Mouse (Mus musculus): ENCODE measurements around the gene Ccni. TPM values are rescaled to one million over a fixed set of nuclear protein-coding genes. Genes with fewer than 3 reads are reported as not detected.
A peak's percentile ranks its signal among the peaks of the same experiment; 100 is the strongest.

The Ccni gene
- polyA plus RNA-seq, 1 experiment from 2014 or later, result 35.5 TPM

DNA sequence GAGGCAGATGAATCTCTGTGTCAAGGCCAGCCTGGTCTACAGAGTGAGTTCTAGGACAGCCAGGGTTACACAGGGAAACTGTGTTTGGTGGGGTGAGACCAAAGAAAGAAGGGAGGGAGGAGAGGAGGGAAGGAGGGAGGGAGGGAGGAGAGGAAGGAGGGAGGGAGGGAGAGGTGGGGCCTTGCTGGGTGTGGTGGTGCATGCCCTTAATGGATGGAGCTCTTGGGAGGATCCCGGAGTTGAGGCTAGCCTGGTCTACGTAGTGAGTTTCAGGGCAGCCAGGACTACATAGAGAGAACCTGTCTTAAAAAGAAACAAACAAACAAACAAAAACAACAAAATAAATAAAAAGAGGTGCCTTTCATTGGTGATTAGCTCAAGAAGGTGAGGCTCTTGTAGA is 26.5 kb upstream of the Ccni start:
- H3K4me2 ChIP-seq, result no peak overlapping the region
- H3K9me3 ChIP-seq (replicated peaks), result no peaks in the 10 kb centered on the region
- WGBS (ENCODE audit: insufficient replicate concordance), result 62% methylated on average over 2 of the region's 2 CpGs
- DNase-seq (no peak), ATAC-seq (ENCODE audit: low read depth) (peak; percentile 93)
- H3K9ac ChIP-seq, result no peak overlapping the region
- H3K4me1 ChIP-seq (replicated peaks), result peaks cover 29% of the 10 kb centered on the region
- H3K4me3 ChIP-seq (replicated peaks), result no peak overlapping the region
- no peaks in the 10 kb centered on the region for H3K27me3 ChIP-seq
- peak overlapping the region; percentile 37; the same call in 1 of the 2 replicates for H3K27ac ChIP-seq
- no peaks in the 10 kb centered on the region for H3K36me3 ChIP-seq

DNA sequence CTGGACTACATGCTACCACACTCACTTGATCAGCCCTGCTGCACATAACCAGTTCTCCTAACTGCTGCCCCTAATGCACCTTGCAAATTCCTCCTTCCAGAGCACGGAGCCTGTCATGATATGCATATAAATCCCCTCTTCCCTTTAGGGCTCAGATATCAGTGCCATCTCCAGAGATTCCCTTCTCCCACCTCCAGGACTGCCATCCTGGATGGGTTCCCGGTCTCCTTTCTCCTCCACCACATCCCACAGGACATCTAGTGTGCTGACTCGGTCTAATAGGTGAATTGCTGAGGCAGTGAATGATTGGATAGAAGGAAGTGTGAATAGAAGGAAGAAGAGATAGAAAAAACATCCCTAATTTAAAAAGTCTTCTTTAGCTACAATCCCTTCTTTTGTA is 25.4 kb upstream of the Ccni start:
- H3K4me1 ChIP-seq (replicated peaks), result peaks cover 40% of the 10 kb centered on the region
- no peak overlapping the region for H3K9ac ChIP-seq
- no peaks in the 10 kb centered on the region for H3K9me3 ChIP-seq (replicated peaks)
- H3K27ac ChIP-seq, result no peak overlapping the region
- WGBS (ENCODE audit: insufficient replicate concordance), result 60% methylated on average over 3 of the region's 3 CpGs
- DNase-seq (no peak), ATAC-seq (ENCODE audit: low read depth) (no peak)
- no peak overlapping the region for H3K4me2 ChIP-seq
- H3K36me3 ChIP-seq, result no peaks in the 10 kb centered on the region
- H3K4me3 ChIP-seq (replicated peaks), result no peak overlapping the region
- no peaks in the 10 kb centered on the region for H3K27me3 ChIP-seq

- no peak for ATAC-seq (ENCODE audit: low read depth)
- 45% methylated on average over 2 of the region's 2 CpGs for WGBS (ENCODE audit: insufficient replicate concordance)
- no peaks in the 10 kb centered on the region for H3K9me3 ChIP-seq (replicated peaks)
Measured at GRCm38 (mm10) chr5:93229527-93229926, 23.2 kb upstream of the Ccni start.

GRCm38 (mm10) chr5:93227157-93227556 is 20.9 kb upstream of the Ccni start:
- H3K4me1 ChIP-seq (replicated peaks), result peaks cover 23% of the 10 kb centered on the region
- H3K4me2 ChIP-seq, result peak overlapping the region; percentile 10
- no peak overlapping the region for H3K27ac ChIP-seq
- DNase-seq (peak; percentile 13), ATAC-seq (ENCODE audit: low read depth) (peak; percentile 88)
- H3K4me3 ChIP-seq (replicated peaks), result no peak overlapping the region
- 9% methylated on average over 3 of the region's 3 CpGs for WGBS (ENCODE audit: insufficient replicate concordance)
- no peaks in the 10 kb centered on the region for H3K36me3 ChIP-seq
- no peaks in the 10 kb centered on the region for H3K9me3 ChIP-seq (replicated peaks)
- no peak overlapping the region for H3K9ac ChIP-seq
- peaks cover 4% of the 10 kb centered on the region; the same call in 1 of the 2 replicates for H3K27me3 ChIP-seq

More at GRCm38 (mm10) chr5:93229527-93229926, 23.2 kb upstream of the Ccni start:
- Histone ChIP-seq H3K4me1 (replicated peaks) (peaks cover 41% of the 10 kb centered on the region), H3K36me3 (no peaks in the 10 kb centered on the region), H3K4me3 (replicated peaks) (no peak overlapping the region), H3K27me3 (peaks cover 4% of the 10 kb centered on the region; the same call in 1 of the 2 replicates), H3K4me2 (no peak overlapping the region), H3K9ac (no peak overlapping the region), H3K27ac (no peak overlapping the region)
- DNase-seq, result no peak

- Histone ChIP-seq H3K4me1 (replicated peaks) (peaks cover 23% of the 10 kb centered on the region), H3K4me2 (no peak overlapping the region), H3K4me3 (replicated peaks) (no peak overlapping the region), H3K36me3 (no peaks in the 10 kb centered on the region), H3K9ac (no peak overlapping the region), H3K27ac (no peak overlapping the region), H3K27me3 (peaks cover 4% of the 10 kb centered on the region; the same call in 1 of the 2 replicates), H3K9me3 (replicated peaks) (no peaks in the 10 kb centered on the region)
- WGBS (ENCODE audit: insufficient replicate concordance), result 67% methylated on average over 2 of the region's 2 CpGs
- ATAC-seq (ENCODE audit: low read depth), result no peak
- DNase-seq, result no peak
Measured at GRCm38 (mm10) chr5:93224549-93224948, 18.3 kb upstream of the Ccni start.

- DNase-seq, result no peak
- Histone ChIP-seq H3K4me2 (no peak overlapping the region), H3K36me3 (no peaks in the 10 kb centered on the region), H3K4me1 (replicated peaks) (peaks cover 7% of the 10 kb centered on the region), H3K9me3 (replicated peaks) (no peaks in the 10 kb centered on the region), H3K27ac (no peak overlapping the region), H3K27me3 (peaks cover 4% of the 10 kb centered on the region; the same call in 1 of the 2 replicates), H3K4me3 (replicated peaks) (no peak overlapping the region), H3K9ac (no peak overlapping the region)
- 50% methylated on average over 3 of the region's 3 CpGs for WGBS (ENCODE audit: insufficient replicate concordance)
- ATAC-seq (ENCODE audit: low read depth), result no peak
Measured at GRCm38 (mm10) chr5:93221661-93222060, 15.4 kb upstream of the Ccni start.

DNA sequence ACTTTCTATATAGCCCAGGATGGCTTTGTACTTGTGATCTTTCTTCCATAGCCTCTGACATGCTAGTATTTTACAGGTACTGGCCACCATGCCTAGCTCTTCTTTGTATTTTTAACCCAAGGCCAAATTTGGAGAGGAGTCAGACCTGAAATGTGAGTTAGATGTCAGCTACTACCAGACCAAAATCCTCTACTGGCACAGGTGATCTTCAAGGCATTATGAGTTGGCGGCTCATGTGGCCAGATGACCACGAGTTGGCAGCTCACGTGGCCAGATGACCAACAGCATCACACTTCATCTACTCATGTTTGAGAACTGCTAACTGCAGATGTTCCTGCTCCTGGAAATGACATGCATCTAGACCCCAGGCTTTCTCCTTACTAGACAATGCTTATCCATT is 12.1 kb upstream of the Ccni start:
- H3K4me3 ChIP-seq (replicated peaks), result no peak overlapping the region
- H3K36me3 ChIP-seq, result no peaks in the 10 kb centered on the region
- no peak overlapping the region for H3K4me2 ChIP-seq
- DNase-seq (no peak), ATAC-seq (ENCODE audit: low read depth) (no peak)
- H3K27me3 ChIP-seq, result no peaks in the 10 kb centered on the region
- no peaks in the 10 kb centered on the region for H3K9me3 ChIP-seq (replicated peaks)
- no peak overlapping the region for H3K9ac ChIP-seq
- H3K27ac ChIP-seq, result no peak overlapping the region
- no peaks in the 10 kb centered on the region for H3K4me1 ChIP-seq (replicated peaks)
- WGBS (ENCODE audit: insufficient replicate concordance), result 66% methylated on average over 3 of the region's 3 CpGs

- H3K4me3 ChIP-seq (replicated peaks), result 0 out of 2 replicates have a peak overlapping the region, but pooled peaks have one; percentile 86
- H3K36me3 ChIP-seq, result no peaks in the 10 kb centered on the region
- 83% methylated on average over 1 of the region's 1 CpGs for WGBS (ENCODE audit: insufficient replicate concordance)
- peak overlapping the region; percentile 96; the same call in 1 of the 2 replicates for H3K9ac ChIP-seq
- peaks cover 30% of the 10 kb centered on the region for H3K4me1 ChIP-seq (replicated peaks)
- H3K9me3 ChIP-seq (replicated peaks), result no peaks in the 10 kb centered on the region
- DNase-seq (no peak), ATAC-seq (ENCODE audit: low read depth) (no peak)
- H3K4me2 ChIP-seq, result peak overlapping the region; percentile 75; the same call in 1 of the 2 replicates
- H3K27me3 ChIP-seq, result no peaks in the 10 kb centered on the region
- peak overlapping the region; percentile 6; the same call in 1 of the 2 replicates for H3K27ac ChIP-seq
Measured at GRCm38 (mm10) chr5:93207555-93207954, 1.3 kb upstream of the Ccni start.

GRCm38 (mm10) chr5:93207006-93207348 is 682 bp upstream of the Ccni start:
- peak overlapping the region; percentile 75 for H3K4me2 ChIP-seq
- peak overlapping the region; percentile 94 for H3K27ac ChIP-seq
- DNase-seq, result no peak
- no peaks in the 10 kb centered on the region for H3K27me3 ChIP-seq
- peaks cover 30% of the 10 kb centered on the region for H3K4me1 ChIP-seq (replicated peaks)
- 0 out of 2 replicates have a peak, but pooled peaks have one; percentile 0 for ATAC-seq (ENCODE audit: low read depth)
- 8% methylated on average over 6 of the region's 6 CpGs for WGBS (ENCODE audit: insufficient replicate concordance)
- peak overlapping the region; percentile 96 for H3K9ac ChIP-seq
- peaks cover 3% of the 10 kb centered on the region for H3K36me3 ChIP-seq
- H3K4me3 ChIP-seq (replicated peaks), result peak overlapping the region; percentile 86
- H3K9me3 ChIP-seq (replicated peaks), result no peaks in the 10 kb centered on the region

DNA sequence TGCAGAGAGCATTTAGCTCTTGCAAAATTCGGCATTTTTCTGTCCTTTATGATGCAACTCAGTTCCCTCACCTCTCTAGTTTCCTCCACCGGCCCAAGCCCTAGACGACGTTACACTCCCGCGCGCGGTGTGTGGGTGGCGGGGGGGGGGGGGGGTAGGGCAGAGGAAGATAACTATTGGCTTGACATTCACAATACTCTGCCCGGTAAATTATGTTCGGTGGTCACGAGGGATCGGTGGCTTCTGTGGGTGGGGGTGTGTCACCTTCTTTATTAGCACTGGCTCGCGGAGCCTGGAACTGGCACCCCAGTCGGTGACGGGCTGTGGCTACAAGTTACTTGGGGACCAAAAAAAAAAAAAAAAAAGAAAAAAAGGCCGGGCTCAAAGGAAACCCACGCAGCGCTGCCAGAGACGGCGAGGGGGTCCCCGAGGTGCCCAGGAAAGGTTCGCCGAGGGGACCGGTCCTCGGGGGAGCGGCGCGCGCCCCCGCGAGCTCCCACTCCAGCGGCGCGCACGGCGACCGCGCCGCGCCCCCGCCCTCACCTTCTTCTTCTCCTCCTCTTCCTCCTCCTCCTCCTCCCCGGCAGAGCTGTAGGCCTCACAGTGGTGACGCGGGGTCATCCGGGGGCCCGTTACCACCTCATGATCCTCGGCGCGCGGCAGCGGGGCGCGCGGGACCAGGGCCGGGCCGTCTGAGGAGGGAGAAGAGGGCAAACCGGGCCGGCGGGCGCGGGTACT is 755 bp downstream of the Ccni start:
- ATAC-seq (ENCODE audit: low read depth), result peak; percentile 64

DNA sequence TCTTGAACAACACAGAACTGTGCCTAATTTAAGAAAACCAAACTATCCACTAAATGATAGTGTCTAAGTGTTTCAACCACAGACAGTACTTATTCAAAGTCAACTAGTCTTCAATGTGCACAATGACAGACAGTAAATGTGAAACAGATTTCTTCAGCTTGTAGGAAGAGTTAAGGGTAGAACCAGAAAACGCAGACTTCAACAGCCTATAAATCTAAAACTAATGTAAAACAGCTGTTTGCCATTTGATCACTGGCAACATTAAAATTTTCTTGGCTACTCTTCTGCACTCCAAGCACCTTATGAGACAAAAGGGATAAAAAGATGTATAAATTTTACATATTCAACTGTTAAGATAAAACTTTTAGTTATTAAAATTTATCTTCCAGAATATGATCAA is 5.1 kb downstream of the Ccni start:
- Histone ChIP-seq H3K4me1 (replicated peaks) (peaks cover 20% of the 10 kb centered on the region), H3K9me3 (replicated peaks) (no peaks in the 10 kb centered on the region), H3K36me3 (peaks cover 48% of the 10 kb centered on the region), H3K4me2 (no peak overlapping the region), H3K27me3 (no peaks in the 10 kb centered on the region), H3K4me3 (replicated peaks) (no peak overlapping the region), H3K9ac (no peak overlapping the region), H3K27ac (no peak overlapping the region)
- no peak for DNase-seq
- no peak for ATAC-seq (ENCODE audit: low read depth)
- WGBS (ENCODE audit: insufficient replicate concordance), result 91% methylated on average over 1 of the region's 1 CpGs

More for the DNA sequence above, 755 bp downstream of the Ccni start:
- WGBS (ENCODE audit: insufficient replicate concordance), result under 1% methylated on average over 55 of the region's 63 CpGs
- peak overlapping the region; percentile 75 for H3K4me2 ChIP-seq
- H3K4me3 ChIP-seq (replicated peaks), result peak overlapping the region; percentile 86
- DNase-seq, result peak; percentile 63
- H3K9me3 ChIP-seq (replicated peaks), result no peaks in the 10 kb centered on the region
- peak overlapping the region; percentile 96 for H3K9ac ChIP-seq
- no peaks in the 10 kb centered on the region for H3K27me3 ChIP-seq
- peaks cover 14% of the 10 kb centered on the region for H3K36me3 ChIP-seq
- H3K4me1 ChIP-seq (replicated peaks), result peaks cover 30% of the 10 kb centered on the region
- H3K27ac ChIP-seq, result peak overlapping the region; percentile 94

DNA sequence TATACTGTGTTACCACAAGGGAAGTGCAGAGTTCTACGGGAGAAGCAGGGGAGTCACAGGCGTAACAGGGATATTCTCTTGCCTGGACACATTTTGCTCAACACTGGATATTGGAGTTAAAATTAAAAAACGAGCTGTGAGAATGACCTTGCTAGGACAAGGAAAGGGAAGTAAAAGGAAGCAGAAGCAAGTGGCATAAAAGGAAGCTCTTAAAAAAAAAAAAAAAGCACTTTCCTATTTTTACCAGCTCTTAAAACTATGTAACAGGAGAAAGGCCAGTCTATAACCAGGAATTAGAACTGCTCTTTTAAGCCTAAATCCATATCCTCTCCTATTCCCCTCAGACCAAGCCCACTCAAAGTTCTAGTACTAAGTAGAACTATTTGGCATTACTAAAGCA is 8.1 kb downstream of the Ccni start:
- H3K4me1 ChIP-seq (replicated peaks), result peaks cover 8% of the 10 kb centered on the region
- peaks cover 58% of the 10 kb centered on the region for H3K36me3 ChIP-seq
- ATAC-seq (ENCODE audit: low read depth), result no peak
- WGBS (ENCODE audit: insufficient replicate concordance), result 71% methylated on average over 3 of the region's 3 CpGs
- H3K9ac ChIP-seq, result no peak overlapping the region
- H3K27ac ChIP-seq, result no peak overlapping the region
- no peak for DNase-seq
- H3K4me2 ChIP-seq, result no peak overlapping the region
- no peak overlapping the region for H3K4me3 ChIP-seq (replicated peaks)
- no peaks in the 10 kb centered on the region for H3K9me3 ChIP-seq (replicated peaks)
- no peaks in the 10 kb centered on the region for H3K27me3 ChIP-seq
